Mouse (Mus musculus) splenic B cell, adult 2 months (primary cell): Measurements from ENCODE around the gene Dnajc8.
"Not testable (repeated sequence)": the region's sequence is repeated elsewhere in the genome, so short reads cannot be mapped to it uniquely, and the experiment has no call there.

Experiments
- DNase-seq: peaks from one replicate; pipeline ENCODE4 v3.0.0-alpha.2; 2011; ENCODE audit warnings: low read depth, low spot score
- H3K27me3 ChIP-seq: 2 replicates; pipeline ENCODE4 v1.6.1; 2012; ENCODE audit warnings: mild to moderate bottlenecking, low read length, moderate library complexity, mixed read lengths; ENCODE audit not compliant: control insufficient read depth, poor library complexity, insufficient read depth, severe bottlenecking
- H3K36me3 ChIP-seq: 2 replicates; pipeline ENCODE4 v1.6.1; 2012; ENCODE audit warnings: mild to moderate bottlenecking, low read length, moderate library complexity, mixed read lengths; ENCODE audit not compliant: control insufficient read depth, poor library complexity, insufficient read depth, severe bottlenecking

Gene Dnajc8

DNA sequence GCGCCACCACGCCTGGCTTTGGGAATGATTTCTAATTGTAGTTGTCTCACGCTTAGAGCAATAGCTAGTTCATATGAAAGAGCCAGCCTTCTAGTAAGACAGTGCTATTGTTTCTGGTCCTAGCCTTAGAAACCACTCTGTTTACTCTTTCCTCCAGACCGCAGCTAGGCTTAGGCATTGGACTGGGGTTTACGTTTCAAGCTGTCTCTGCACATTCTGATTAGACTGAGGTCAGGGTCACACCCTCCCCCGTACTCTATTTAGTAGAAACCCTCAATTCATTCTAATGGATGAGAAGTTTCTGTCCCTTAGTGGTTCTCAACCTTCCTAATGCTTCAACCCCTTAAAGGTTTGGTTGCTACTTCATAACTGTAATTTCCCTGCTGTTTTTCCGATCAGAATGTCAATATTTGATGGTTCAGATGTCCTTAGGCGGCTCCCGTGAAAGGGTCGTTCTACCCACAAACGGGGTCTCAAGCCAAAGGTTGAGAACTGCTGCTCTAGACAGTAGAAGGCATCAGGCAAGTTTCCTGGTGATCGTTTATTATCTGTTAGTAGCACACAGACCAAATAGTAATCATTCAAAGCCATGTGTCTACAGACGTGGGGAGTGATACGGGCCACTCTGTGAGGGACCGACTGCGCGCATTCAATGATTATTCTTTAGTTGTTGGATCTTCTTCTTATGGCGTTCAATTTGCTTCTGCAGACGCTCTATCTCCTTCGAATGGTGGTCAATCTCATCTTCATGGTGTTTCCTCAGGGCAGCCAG, 5.1 kb upstream of the Dnajc8 start:
- DNase-seq, result no peak
- no peaks in the 10 kb centered on the region for H3K27me3 ChIP-seq
- H3K36me3 ChIP-seq, result no peaks in the 10 kb centered on the region

DNA sequence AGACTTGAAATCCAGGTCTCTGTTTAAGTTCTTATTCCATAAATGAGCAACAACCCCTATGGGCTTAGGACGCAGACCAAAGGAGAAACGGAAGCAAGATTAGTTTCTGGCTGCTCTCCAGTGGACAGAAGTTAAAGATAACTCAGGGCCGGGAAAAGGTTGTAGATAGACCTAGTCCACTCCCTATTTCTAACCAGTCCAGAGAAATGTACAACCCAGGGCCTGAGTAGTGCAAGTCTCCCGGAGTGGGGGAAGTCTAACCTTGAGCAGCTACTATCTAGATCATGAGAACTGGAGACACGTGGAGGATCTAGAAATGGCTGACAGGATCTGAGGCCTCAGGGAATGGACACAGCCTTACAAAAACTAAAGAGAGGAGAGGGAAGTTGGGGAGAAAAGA, 2.9 kb upstream of the Dnajc8 start:
- H3K27me3 ChIP-seq, result no peaks in the 10 kb centered on the region
- DNase-seq, result no peak

DNA sequence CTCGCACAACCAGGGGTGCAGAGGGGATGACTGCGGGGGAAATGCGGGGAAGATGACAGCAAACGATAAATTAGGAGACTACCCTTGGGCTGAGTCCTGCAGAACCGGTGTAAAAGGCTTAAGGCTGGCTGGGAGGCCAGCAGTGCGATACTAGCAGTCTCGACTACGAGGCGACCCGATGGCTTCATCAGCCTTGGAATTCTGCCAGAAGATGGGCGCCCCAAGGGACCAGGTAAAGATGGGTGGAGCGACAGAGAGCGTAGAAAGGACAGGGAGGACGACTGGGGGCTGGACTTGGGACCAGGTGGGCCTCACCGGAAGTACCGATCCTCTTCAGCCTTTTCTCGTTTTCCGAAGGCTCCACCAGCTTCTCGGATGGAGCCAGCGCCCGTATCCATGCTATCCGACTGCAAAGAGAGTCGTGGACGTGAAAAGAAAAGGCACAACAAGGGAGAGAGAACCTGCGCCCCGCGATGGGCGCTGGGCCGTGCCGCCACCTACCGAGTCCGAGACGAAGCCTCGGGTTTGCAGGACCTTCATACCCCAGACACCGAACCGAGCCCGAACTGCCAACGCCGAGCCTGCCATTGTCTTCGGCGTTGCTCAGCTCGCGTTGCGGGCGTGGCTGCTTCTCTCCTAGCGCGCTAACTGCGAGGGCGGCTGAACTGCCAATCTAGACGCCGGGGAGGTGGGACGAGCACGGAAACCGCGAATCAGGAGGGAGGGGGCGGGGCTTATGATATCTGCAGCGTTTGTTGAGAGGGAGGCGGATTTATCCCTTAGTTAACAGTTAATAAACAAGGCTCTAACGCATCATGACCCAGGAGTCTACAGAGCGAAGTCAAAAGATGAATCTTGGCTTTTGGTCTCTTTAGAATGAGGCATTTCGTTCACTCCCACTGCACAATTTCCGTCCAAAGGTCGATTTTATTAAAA, 2.1 kb upstream of the Dnajc8 start, which contains the start of gene Atpif1:
Gene Atpif1 (minus strand): TSS at position 679 of the 936 bp plus-strand sequence.
- Histone ChIP-seq H3K36me3 (no peaks in the 10 kb centered on the region), H3K27me3 (no peaks in the 10 kb centered on the region)
- peak; percentile 94 for DNase-seq

More for the DNA sequence above, 2.9 kb upstream of the Dnajc8 start:
- no peaks in the 10 kb centered on the region for H3K36me3 ChIP-seq

DNA sequence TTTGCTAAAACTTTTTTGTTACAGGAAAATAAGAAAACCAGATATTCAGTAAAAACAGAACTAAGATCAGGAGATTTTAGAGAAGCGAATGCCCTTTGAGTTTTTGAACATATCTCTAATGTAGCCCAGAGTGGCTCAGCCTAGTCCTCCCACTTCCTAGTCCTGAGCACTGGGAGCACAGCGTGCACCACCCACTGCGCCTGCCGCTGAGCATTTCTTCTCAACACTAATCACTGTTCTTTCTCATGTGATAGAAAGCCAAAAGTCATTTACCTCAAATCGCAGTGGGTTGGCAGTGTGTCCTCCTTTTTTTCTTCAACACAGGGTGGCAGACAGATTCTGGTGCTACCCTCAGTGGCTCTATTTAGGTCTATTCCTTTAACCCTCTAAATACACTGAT, 4.1 kb downstream of the Dnajc8 start:
- Histone ChIP-seq H3K27me3 (no peaks in the 10 kb centered on the region), H3K36me3 (peaks cover 6% of the 10 kb centered on the region)
- no peak for DNase-seq

DNA sequence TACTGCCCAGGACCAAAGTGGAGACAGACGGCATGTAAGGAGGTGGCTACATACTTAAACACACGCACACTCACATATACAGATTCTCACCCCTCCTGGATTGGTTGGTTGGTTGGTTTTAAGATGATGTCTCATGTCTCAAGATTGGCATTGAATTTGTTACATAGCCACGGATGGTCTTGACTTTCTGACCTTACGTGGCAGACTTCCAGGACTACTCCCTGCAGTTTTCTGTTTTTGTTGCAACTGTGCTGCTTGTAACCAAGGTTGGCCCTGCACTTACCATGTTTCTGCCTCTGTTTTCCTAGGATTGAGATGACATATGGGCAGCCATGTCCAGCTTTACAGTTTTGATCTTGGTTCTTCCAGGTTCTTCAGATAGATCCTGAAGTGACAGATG, 6.1 kb downstream of the Dnajc8 start:
- Histone ChIP-seq H3K27me3 (no peaks in the 10 kb centered on the region), H3K36me3 (peaks cover 6% of the 10 kb centered on the region)
- no peak for DNase-seq

DNA sequence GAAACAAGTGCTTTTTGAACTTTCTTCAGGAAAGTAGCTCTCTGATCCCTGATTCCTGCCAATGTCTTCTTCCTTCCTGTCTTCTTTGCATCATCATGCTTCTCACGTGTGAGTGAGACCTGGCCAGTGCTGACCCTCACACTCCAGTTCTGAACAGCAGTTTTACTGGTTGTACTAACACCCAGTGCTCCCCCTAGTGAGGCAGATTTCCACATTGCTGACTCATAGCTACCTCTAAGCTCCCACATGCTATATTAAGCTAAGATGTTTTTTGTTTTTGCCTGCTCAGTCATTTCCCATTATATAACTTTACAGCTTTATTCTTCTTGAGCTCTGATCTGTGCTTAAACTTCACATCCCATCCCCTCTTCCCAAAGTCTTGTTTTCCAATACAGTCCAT, 7.4 kb downstream of the Dnajc8 start:
- Histone ChIP-seq H3K27me3 (no peaks in the 10 kb centered on the region), H3K36me3 (peaks cover 6% of the 10 kb centered on the region)
- DNase-seq, result no peak

DNA sequence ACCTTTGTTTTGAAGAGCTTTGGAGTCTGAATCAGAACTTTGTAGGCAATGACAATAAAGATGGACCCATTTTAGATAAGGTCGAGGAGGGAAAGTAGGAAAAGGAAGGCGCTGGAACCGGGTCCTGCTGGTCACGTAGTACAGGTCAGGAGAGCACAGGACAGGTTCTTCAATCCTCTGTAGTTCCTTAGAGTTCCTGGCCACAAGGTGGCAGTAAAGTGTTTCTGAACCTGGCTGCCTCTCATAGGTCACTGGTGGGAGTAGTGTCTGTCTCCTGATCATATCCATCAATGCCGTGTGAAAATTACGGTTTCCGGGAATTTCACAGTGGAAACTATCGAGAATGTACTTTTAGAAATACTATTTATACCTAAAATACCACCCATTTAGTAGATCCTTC, 10.5 kb downstream of the Dnajc8 start:
- Histone ChIP-seq H3K27me3 (no peaks in the 10 kb centered on the region), H3K36me3 (peaks cover 7% of the 10 kb centered on the region)
- DNase-seq, result peak; percentile 89

DNA sequence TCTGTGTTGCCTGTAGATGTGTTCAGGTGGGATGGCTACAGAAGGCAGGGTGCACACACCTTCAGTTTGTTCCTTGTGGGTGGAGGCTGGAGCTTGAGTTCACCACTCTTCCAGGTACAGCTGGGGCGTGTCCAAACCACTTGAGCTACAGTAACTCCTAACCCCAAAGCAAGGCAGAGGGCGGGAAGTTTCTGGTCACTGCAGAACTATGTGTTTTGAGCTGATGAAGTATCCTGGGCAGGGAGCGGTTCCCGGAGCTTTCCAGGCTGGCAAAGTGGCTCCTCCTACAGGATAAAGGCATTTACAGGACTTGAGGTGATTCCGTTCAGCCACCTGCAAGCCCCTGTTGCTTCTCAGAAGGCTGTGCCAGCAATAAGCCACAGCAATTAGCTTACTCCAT, 18.9 kb downstream of the Dnajc8 start:
- no peak for DNase-seq
- H3K27me3 ChIP-seq, result no peaks in the 10 kb centered on the region
- peaks cover 7% of the 10 kb centered on the region; the same call in 1 of the 2 replicates for H3K36me3 ChIP-seq

DNA sequence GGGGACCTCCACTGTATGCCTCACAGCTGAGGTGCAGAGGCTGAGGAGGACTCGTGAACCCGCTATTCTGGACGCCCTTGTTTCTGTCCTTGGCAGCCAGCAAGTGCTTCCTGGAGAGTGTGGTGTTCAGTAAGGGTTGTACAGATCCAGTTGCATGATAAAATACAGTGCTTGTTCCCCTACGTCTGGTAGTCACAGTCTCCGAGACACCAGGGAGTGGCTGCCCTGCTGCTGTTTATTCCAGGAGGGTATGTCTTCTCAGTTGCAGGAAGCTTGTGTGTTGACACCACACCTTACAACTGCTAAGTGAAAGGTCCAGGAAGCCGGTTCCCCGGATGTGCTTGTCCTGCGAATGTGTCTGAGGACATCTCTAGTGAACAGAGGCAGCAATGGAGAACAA, 19.3 kb downstream of the Dnajc8 start:
- Histone ChIP-seq H3K27me3 (no peaks in the 10 kb centered on the region), H3K36me3 (peaks cover 7% of the 10 kb centered on the region; the same call in 1 of the 2 replicates)
- DNase-seq, result no peak

DNA sequence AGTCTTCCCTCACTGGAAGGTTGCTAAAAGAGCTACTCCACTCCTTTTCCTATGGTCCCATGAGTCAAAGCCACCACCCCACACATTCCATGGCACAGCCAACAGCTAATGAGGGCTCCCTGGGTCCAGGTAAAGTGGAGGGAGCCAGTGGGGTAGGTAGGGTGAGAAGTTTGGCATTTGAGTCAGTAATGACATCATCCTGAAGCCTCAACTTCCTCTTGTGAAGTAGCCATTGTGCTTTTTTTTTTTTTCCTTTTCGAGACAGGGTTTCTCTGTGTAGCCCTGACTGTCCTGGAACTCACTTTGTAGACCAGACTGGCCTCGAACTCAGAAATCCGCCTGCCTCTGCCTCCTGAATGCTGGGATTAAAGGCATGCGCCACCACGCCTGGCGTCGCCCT, 20.2 kb downstream of the Dnajc8 start:
- not testable (repeated sequence) for H3K36me3 ChIP-seq, H3K27me3 ChIP-seq
- DNase-seq, result peak; percentile 36

DNA sequence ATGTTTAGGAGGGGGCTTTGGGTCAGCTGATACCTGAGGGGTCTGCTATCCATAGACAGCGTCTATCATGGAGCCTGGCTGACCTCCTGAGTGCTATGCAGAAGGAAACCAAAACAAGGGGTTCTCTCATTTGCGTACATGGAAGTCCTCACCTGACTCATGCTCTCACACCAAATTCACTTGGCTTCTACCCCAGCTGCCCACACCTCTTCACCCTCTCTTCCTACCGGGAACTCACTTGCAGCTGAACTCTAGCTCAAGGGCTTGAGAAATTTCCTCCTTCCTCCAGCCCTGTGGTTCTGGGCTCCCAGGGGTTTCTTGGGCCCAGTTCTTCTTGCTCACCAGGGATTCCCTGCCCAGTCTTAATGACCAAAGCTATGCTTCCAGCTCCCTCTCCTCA, 27.9 kb downstream of the Dnajc8 start:
- no peak for DNase-seq
- no peaks in the 10 kb centered on the region for H3K27me3 ChIP-seq
- no peaks in the 10 kb centered on the region for H3K36me3 ChIP-seq

DNA sequence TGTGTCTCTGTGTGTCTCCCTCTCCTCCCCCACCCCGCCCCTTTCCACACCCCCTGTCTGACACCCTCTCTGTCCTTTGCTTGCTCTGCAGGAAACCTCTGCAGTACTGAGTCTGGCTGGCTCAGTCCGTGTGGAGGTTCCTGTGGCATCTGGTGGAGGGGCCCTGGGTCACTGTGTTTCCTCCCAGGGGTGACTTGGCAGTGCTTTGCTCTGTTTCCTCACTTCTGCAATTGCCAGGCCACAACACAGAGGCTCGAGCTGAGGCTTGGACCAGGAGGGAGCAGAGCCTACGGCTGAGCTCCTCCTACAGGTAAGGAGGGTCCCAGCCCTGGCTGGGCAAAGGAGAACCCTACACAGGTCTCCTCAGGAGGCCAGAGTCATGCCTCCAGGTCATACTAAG, 28.6 kb downstream of the Dnajc8 start, which contains the start of gene Ptafr:
Gene Ptafr (plus strand): TSS at position 103 of the 400 bp plus-strand sequence.
- Histone ChIP-seq H3K36me3 (no peaks in the 10 kb centered on the region), H3K27me3 (no peaks in the 10 kb centered on the region)
- DNase-seq, result peak; percentile 55

DNA sequence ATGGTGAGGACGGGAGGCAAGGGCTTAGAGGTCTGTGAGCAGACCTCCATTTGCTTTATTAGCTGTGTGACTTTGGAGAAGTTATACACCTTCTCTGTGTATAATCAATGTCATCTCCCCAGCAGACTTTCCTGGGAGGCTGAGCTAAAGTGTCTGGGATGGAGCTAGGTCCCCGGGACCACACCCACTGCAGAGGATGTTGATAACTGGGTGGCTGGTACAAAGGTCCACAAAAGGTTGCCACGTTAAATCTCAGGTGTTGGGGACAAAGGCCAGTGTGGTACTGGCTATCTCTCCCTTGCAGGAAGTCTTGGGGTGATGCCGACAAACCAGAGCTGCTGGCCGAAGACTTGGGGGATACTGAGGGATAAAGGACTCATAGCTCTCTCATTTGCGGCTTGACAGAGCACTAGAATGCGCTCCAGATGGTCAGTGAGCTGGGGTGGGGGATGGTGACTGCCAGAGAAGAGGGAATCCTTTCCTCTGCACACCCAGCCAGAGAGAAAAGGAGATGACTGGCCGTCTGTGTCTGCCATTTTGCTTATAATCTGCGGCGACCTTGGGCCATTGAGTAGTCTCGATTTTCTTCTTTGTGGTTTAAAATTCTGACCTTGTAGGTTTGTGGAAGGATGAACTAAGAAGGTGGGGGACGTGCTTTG, 29.9 kb downstream of the Dnajc8 start:
- no peaks in the 10 kb centered on the region for H3K36me3 ChIP-seq

DNA sequence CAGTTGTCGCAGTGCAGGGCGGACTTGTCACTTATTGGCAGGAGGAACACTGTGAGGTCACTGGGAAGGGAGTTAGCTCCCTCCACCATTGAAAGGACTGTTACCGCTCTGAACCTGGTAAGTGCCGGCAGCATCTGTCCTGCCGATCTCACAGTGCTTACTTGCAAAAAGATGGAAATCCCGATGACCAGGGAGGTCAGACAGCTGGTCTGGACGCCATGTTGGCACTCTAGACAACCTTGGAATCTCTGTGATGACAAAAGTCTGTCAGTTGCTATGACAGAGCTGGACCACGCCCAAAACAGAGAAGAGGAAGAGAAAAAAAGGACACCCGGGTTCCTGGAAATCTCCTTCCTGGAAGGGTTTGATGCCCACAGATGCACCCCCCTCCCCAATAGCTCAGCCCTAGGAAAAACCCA, 32.0 kb downstream of the Dnajc8 start:
- no peak for DNase-seq
- no peaks in the 10 kb centered on the region for H3K36me3 ChIP-seq
- no peaks in the 10 kb centered on the region for H3K27me3 ChIP-seq

More for the DNA sequence above, 29.9 kb downstream of the Dnajc8 start:
- H3K27me3 ChIP-seq, result no peaks in the 10 kb centered on the region
- no peak for DNase-seq
